Mouse (Mus musculus): ENCODE results near the gene Rpgrip1l. TPM values are rescaled to one million over a fixed set of nuclear protein-coding genes. Genes with fewer than 3 reads are reported as not detected.

Gene Rpgrip1l
- polyA plus RNA-seq, 1 experiment = 8.7 TPM

GRCm38 (mm10) chr8:91338389-91339154, 25.5 kb upstream of the Rpgrip1l start:
- H3K4me1 ChIP-seq (ENCODE audit: control insufficient read depth, insufficient read depth, low read length) = no peaks in the 10 kb centered on the region
- no peak overlapping the region for H3K4me3 ChIP-seq (ENCODE audit: insufficient read depth, low read length)
- TF ChIP-seq POLR2A (IDR thresholded peaks at IDR 0.05; ENCODE audit: low read depth, low read length) (no peak), CTCF (IDR thresholded peaks at IDR 0.05; ENCODE audit: borderline replicate concordance, insufficient read depth, low read length) (no peak)
- no peak overlapping the region for H3K27ac ChIP-seq (ENCODE audit: insufficient read depth, low read length)

GRCm38 (mm10) chr8:91329461-91329850, 16.4 kb upstream of the Rpgrip1l start:
- H3K4me3 ChIP-seq (ENCODE audit: insufficient read depth, low read length) = no peak overlapping the region
- TF ChIP-seq POLR2A (IDR thresholded peaks at IDR 0.05; ENCODE audit: low read depth, low read length) (no peak), CTCF (IDR thresholded peaks at IDR 0.05; ENCODE audit: borderline replicate concordance, insufficient read depth, low read length) (no peak)
- peak overlapping the region; percentile 22 for H3K27ac ChIP-seq (ENCODE audit: insufficient read depth, low read length)
- H3K4me1 ChIP-seq (ENCODE audit: control insufficient read depth, insufficient read depth, low read length) = peaks cover 27% of the 10 kb centered on the region

GRCm38 (mm10) chr8:91329056-91329455, 16.0 kb upstream of the Rpgrip1l start:
- peaks cover 27% of the 10 kb centered on the region for H3K4me1 ChIP-seq (ENCODE audit: control insufficient read depth, insufficient read depth, low read length)
- H3K27ac ChIP-seq (ENCODE audit: insufficient read depth, low read length) = peak overlapping the region; percentile 22
- no peak for TF ChIP-seq POLR2A (IDR thresholded peaks at IDR 0.05; ENCODE audit: low read depth, low read length)
- no peak for TF ChIP-seq CTCF (IDR thresholded peaks at IDR 0.05; ENCODE audit: borderline replicate concordance, insufficient read depth, low read length)
- H3K4me3 ChIP-seq (ENCODE audit: insufficient read depth, low read length) = no peak overlapping the region

GRCm38 (mm10) chr8:91327471-91328205, 14.6 kb upstream of the Rpgrip1l start:
- TF ChIP-seq POLR2A (IDR thresholded peaks at IDR 0.05; ENCODE audit: low read depth, low read length) (no peak), CTCF (IDR thresholded peaks at IDR 0.05; ENCODE audit: borderline replicate concordance, insufficient read depth, low read length) (no peak)
- Histone ChIP-seq H3K4me3 (ENCODE audit: insufficient read depth, low read length) (no peak overlapping the region), H3K4me1 (ENCODE audit: control insufficient read depth, insufficient read depth, low read length) (peaks cover 36% of the 10 kb centered on the region)

GRCm38 (mm10) chr8:91326946-91327345, 13.9 kb upstream of the Rpgrip1l start:
- TF ChIP-seq POLR2A (IDR thresholded peaks at IDR 0.05; ENCODE audit: low read depth, low read length) (no peak), CTCF (IDR thresholded peaks at IDR 0.05; ENCODE audit: borderline replicate concordance, insufficient read depth, low read length) (no peak)
- H3K4me1 ChIP-seq (ENCODE audit: control insufficient read depth, insufficient read depth, low read length) = peaks cover 41% of the 10 kb centered on the region
- H3K4me3 ChIP-seq (ENCODE audit: insufficient read depth, low read length) = no peak overlapping the region
- H3K27ac ChIP-seq (ENCODE audit: insufficient read depth, low read length) = no peak overlapping the region

More at GRCm38 (mm10) chr8:91327471-91328205, 14.6 kb upstream of the Rpgrip1l start:
- H3K27ac ChIP-seq (ENCODE audit: insufficient read depth, low read length) = no peak overlapping the region

GRCm38 (mm10) chr8:91326018-91326417, 13.0 kb upstream of the Rpgrip1l start:
- Histone ChIP-seq H3K27ac (ENCODE audit: insufficient read depth, low read length) (no peak overlapping the region), H3K4me1 (ENCODE audit: control insufficient read depth, insufficient read depth, low read length) (peaks cover 35% of the 10 kb centered on the region), H3K4me3 (ENCODE audit: insufficient read depth, low read length) (no peak overlapping the region)
- TF ChIP-seq POLR2A (IDR thresholded peaks at IDR 0.05; ENCODE audit: low read depth, low read length) = no peak
- no peak for TF ChIP-seq CTCF (IDR thresholded peaks at IDR 0.05; ENCODE audit: borderline replicate concordance, insufficient read depth, low read length)

GRCm38 (mm10) chr8:91324916-91325315, 11.9 kb upstream of the Rpgrip1l start:
- Histone ChIP-seq H3K4me3 (ENCODE audit: insufficient read depth, low read length) (no peak overlapping the region), H3K27ac (ENCODE audit: insufficient read depth, low read length) (no peak overlapping the region), H3K4me1 (ENCODE audit: control insufficient read depth, insufficient read depth, low read length) (peaks cover 28% of the 10 kb centered on the region)
- TF ChIP-seq CTCF (IDR thresholded peaks at IDR 0.05; ENCODE audit: borderline replicate concordance, insufficient read depth, low read length) (no peak), POLR2A (IDR thresholded peaks at IDR 0.05; ENCODE audit: low read depth, low read length) (no peak)

- no peak overlapping the region for H3K27ac ChIP-seq (ENCODE audit: insufficient read depth, low read length)
- no peak overlapping the region for H3K4me3 ChIP-seq (ENCODE audit: insufficient read depth, low read length)
- peaks cover 22% of the 10 kb centered on the region for H3K4me1 ChIP-seq (ENCODE audit: control insufficient read depth, insufficient read depth, low read length)
- TF ChIP-seq POLR2A (IDR thresholded peaks at IDR 0.05; ENCODE audit: low read depth, low read length) (no peak), CTCF (IDR thresholded peaks at IDR 0.05; ENCODE audit: borderline replicate concordance, insufficient read depth, low read length) (no peak)
Observed at GRCm38 (mm10) chr8:91324271-91324670, 11.2 kb upstream of the Rpgrip1l start.

- Histone ChIP-seq H3K27ac (ENCODE audit: insufficient read depth, low read length) (no peak overlapping the region), H3K4me3 (ENCODE audit: insufficient read depth, low read length) (no peak overlapping the region), H3K4me1 (ENCODE audit: control insufficient read depth, insufficient read depth, low read length) (peaks cover 16% of the 10 kb centered on the region)
- TF ChIP-seq POLR2A (IDR thresholded peaks at IDR 0.05; ENCODE audit: low read depth, low read length) = no peak
Observed at GRCm38 (mm10) chr8:91323511-91323910, 10.4 kb upstream of the Rpgrip1l start.

All from embryonic fibroblast, embryonic 13.5 days (primary cell).